Mouse (Mus musculus) liver (tissue): Measurements from ENCODE around the gene Cfap77.

Experiments
- DNase-seq: peaks from one replicate; pipeline ENCODE4 v3.0.0-alpha.2; 2020; ENCODE audit warnings: mixed read lengths

The Cfap77 gene

DNA sequence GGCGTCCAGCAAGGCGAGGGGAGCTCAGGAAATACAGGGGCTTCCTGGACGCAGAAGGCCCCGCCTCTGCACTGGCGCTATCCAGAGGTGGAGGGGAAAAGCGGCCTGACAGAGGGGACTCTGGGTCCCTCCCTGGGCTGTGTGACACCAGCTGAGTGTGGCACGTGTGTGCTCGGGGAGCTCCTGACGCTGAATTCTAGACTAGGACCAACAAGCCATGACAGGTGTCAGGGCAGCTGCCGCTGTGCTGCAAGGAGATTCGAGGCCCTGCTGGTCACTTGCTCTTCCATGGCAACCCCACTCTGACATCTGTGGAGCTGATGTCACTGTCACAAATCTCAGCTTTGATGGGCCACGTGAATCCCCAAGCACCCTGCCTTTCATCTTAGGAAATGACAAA is 60.9 kb downstream of the Cfap77 start:
- no peak for DNase-seq

DNA sequence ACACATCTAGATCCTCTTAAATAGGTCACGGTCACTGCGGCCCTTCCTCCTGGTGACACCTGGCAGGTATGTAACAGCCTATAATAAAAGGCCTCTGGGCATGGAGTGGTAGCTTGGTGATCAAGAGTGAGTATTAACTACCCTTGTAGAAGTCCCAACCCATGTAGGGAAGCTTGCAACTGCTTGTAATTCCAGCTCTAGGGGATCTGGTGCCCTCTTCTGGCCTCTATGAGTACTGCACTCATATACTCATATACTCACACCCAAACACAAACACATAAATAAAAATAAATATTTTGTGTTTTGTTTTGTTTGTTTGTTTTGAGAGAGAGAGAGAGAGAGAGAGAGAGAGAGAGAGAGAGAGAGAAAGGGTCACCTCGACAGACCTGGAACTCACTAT is 66.1 kb downstream of the Cfap77 start:
- no peak for DNase-seq

DNA sequence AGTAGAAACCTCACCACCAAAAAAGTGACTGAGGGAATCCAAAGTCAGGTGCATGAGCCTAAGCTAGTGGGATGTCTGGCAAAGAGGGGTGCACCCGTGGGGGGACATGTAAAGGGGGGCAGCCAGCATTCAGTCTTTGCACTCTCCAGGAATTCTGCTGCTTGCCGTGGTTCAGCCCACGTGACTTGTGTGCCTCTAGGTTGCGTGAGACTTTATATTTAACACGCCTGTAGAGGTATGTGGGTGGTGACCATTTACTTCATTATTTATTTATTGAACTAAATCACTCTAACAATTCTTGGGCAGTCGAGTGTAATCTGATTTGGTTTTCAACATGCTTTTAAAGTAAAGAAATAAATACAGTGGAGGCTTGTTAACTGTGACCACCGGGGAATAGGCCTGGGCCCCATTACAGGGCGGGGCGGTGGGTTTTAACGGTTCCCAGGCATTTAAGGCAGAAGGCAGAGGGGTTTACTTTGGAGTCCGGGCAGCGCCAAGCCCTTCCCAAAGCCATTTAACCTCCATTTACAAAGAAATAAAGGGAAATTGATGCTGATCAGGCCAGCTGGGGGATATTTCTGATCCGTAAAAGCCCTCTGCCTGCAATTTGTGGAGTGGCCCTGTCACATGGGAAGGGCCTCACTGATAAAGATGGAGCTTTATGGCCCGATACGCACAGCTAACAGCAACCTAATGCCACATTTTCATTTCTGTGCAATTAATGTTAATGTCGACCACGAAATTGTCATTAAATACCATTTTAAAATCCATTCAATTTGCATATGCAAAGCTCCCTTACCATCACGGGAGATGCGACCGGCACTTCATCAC is 74.6 kb downstream of the Cfap77 start:
- DNase-seq, result no peak

DNA sequence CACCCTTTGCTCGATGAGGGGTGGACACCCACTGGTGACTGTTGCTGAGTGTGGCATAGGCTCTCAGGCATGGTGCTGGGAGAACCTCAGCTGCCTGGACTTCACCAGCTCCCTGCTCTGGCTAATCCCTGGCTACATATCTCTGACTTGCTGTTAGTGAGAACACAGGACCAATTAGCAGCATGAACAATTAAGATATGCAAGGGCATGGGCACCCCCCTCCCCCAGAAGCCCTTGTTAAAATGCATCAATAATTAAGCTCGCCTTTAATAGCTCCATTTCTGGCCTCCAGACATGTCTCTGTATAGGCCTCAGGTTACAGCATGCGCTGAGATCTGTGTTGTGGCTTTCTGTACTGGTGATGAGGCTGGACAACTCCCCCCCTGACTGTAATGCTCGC is 76.4 kb downstream of the Cfap77 start:
- no peak for DNase-seq

DNA sequence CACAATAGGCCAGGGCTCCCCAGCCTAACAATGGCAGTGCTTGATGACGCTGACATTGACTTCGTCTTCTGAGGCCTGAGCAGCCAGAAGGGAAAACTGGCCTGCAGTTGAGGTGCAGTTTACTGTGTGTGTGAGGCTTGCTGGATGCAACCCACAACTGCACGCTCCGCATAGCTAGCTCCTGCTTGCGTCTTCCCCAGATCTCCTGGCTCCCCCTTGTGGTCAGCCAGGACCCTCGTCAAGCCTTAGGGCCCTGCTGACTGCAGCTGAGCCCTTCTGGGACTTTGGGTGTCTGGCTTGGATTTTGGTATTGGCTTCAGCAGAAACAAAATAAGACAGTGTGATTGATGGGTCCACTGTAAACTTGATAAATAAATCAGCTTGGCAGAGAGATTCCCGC is 78.2 kb downstream of the Cfap77 start:
- peak; percentile 75 for DNase-seq

DNA sequence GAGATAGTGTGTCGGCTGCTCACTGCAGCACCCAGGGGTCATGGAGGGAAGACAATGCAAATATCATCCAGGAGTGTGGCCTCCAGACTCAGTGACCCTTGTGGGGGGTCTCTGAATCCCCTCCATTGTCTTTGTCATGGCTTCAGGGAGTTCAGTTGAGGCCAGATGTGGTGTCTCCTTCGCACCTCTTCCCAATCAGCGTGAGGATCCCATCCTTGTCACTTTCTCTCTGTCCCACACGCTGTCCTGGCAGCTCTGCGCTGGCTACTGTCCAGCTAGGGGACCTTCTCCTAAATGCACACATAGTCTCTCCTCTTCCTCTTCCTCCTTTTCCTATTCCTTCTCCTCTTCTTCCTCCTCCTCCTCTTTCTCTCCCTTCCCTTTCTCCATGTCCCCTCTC is 79.3 kb downstream of the Cfap77 start:
- no peak for DNase-seq

DNA sequence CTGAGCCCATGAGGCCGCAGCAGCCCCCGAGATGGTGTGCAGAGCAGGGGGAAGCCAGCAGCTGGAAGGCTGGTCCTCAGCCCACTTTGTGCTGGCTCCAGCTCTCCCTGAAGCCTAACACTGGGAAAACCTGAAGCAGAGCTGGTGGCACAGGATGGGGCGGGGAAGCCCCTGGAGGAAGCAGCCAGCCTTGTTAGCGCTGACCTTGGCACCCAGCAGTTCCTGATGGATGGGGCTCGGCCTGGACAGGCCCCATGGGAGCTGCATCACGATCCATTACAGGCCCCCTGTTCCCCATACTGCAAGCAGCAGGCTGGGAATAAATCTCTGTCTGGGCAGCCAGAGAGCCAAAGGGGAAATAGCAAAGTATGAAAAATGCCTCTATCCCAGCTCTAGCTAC is 80.3 kb downstream of the Cfap77 start:
- no peak for DNase-seq

DNA sequence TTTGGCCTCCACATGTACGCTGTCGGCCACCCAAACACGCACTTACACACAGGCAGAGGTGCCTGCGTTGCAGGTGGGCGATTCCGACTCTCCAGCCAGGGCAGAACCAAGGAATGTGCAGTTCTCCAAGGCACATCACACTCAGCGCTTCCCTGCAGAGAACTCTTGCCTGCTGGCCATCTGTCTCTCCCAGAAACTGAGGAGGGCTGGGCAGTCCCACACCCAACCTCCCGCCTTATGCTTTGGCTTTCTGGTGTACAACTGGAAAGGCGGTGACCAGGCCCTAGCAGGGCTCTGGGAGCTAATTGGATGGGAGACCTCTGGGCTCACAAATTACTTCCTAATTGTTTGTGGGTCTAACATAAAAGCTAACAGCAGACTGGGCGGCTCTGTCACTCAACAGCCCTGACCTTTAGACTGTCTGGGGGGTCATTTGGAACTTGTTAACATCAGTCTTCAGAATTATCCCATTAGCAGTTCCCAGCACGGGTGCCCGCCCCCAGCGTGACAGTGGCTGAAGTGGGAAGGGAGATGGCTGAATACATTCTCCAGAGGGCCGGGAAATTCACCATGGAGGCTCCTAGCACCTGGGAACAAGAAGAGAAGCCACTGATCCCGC is 80.9 kb downstream of the Cfap77 start:
- DNase-seq, result no peak

DNA sequence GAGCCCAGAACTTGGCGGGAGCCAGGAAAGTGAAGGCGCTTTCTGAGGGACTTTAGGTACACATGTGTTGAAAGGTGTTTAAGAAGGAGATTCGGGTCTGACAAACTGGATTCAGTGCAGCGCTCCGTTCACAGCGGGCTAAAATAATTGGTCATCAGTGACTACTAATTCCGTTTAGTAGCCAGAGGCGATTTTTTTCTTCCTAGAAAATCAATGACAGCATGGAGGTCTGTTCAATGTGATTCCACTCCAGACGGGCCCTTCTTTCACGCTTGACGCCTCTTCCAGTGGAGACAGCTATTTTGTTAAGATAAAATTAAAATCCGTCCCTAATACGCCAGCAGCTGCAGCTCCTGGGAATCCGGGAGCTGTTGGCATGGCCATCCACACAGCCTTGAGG is 84.4 kb downstream of the Cfap77 start:
- DNase-seq, result no peak

DNA sequence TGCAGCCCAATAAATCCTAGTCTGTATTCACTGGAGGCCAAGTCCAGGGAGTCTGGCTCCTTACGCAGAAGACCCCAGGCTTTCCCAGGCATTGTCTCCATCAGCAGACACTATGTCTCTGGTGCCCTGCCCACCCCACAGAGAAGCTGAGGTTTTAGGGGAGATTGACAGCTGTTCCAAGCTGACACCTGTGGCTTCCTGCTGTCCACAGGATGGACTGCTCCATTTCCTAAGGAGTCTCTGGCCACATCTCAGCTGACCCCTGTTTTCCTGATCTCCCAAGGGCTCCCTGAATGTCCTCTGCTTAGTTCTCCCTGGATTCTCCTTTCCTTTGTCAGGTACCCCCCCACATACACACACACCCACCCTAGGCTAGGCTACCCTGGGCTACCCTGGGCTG is 86.6 kb downstream of the Cfap77 start:
- no peak for DNase-seq

DNA sequence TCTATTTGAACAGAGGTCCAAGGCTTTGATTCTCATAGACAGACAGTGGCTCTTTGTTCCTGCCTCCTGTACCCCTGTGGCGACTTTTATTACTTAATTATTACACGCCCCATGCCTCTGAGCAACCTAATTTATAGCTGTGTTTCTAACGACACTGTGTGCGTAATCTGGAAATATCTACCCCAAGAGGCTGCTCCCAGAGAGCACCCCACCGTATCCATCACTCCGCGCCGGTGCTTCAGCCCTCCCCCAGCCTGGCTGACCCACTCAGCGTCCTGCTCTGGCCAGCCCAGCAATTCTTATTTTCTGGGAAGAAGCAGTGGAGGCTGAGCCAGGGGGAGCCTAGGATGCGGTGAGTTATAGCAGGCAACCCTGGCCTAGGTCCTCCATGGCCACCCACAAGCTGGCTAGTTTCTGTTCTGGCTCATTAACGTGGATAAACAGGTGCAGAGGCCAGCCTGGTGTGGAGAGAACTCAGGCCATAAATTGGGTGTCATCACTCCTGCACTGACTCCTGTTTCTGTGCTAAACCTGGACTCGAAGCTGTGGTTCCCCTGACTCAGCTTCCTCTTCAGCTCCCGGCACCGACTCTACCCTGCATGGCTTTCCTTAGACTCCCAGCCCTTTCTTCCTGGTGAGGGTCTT is 88.6 kb downstream of the Cfap77 start:
- no peak for DNase-seq

DNA sequence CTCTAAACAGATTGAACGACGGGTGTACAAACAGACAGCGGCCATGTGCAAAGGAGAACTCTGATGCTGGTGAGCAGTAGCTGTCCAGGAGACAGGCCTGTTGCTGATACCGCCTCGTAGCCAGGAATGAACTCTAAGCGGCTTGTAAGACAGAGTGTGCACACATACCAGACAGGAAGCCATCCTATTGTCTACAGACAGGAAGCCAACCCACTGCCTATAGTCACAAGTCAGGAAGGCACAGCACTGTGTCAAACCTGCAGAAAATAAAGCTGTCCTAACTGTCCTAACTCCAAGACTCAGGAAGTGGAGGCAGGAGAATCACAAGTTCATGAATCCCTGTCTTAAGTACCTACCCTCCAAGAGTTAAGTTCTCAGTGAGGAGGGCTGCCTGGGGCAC is 91.3 kb downstream of the Cfap77 start:
- no peak for DNase-seq

DNA sequence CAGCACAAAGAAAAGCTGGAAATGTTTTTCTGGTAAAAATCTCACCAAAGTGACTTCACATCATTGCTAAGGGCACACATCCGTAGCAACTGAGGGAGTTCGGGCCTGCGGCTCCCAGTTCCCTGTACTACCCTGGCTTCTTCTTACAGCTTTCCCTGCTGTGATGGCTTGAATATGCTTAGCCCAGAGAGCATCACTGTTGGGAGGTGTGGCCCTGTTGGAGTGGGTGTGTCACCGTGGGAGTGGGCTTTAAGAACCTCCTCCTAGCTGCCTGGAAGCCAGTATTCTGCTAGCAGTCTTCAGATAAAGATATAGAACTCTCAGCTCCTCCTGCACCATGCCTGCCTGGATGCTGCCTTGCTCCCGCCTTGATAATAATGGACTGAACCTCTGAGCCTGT is 93.2 kb downstream of the Cfap77 start:
- DNase-seq, result no peak

DNA sequence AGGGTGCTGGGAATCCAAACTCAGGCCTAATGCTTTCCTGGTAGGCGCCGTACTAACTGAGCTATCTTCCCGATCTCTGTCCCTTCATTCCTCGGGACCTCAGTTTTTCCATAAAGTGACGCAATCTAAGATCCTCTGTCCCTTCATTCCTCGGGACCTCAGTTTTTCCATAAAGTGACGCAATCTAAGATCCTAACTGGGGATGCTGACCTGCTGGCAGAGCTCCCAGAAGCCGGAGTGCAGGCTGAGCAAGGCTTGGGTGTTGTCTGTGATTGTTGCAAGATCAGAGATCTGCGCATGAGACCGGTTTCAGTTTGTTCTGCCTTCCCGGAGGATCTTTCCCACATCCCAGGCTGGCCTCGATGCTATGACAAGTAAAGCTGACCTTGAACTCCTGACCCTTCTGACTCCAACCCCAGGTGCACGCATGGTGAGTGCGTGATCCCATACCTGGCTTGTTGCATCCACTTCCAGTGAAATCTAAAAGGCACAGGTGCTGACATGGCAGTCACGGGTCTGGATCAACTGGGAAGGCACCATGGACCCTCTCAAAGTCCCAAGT is 93.8 kb downstream of the Cfap77 start:
- no peak for DNase-seq

DNA sequence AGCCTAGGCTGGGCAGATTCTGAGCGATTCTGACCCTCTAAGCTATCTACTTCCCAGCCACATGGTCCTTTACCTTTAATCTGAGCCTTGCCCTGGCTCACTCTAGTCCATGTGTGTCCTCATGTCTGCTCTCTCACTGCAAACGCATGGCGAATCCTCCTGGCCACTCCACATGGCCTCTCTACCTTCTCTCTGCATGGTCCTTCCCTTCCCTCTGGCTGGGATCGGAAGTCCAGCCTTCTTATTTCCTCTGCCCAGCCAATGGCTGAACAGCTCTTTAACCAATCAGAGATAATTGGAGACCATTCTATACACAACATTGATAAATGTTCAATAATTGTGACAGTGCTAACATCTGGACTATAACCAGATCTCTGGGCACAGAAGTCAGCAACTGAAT is 98.0 kb downstream of the Cfap77 start:
- no peak for DNase-seq

DNA sequence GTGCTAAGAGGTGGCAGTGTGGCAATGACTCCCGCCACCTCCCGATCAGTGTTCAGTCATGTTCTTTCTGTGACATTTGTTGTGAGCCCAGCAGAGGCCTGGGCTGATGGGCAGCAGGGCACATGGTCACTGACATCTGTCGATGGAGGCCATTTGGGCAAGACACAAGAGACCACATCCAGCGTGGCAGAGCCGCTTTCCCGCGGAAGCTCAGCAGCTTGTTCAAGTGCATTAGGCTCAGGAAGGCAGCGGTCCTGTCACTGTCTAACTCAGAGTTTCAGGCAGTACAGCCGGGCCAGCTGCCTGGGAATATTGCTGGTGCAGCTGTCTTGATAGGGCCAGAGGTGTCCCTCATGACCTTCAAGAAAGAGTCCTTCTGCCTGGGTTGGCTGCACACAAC is 100.3 kb downstream of the Cfap77 start:
- no peak for DNase-seq

DNA sequence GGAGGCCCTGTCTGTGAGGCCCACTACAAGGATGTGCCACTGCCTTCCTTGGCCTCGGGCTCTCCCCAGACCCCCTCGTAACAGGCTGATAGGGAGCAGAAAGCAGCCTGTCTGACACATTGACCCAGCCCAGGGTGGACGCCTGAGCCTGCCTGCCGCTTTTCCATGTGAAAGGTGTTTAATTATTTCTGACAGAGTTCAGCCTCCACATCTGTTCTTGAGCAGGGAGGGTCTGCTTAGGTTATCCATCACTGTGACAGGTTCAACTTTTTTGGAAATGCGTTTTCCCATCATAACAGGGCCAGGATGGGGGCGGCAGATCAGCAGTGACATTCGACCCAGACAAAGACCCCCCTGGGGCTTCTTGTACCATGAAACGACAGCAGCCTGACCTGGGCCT is 101.9 kb downstream of the Cfap77 start:
- no peak for DNase-seq

DNA sequence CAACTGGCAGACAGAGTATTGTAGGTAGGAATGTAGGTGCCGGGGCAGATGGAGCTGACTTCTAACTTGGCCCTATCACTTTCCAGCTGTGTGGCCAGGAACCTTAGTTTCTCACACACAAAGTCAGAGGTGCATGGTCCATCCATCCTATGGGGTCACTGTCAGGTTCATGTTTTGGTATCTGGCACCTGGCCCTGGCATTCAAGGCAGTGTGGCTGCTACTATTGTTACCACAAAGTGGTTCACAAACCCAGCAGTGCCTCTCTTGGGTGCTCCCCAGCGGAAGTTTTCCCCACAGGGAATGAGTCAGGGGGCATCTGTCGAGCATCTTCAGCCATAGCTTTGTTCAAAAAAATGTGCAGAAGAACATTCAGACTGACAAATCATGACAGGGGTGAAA is 108.6 kb downstream of the Cfap77 start:
- DNase-seq, result no peak

DNA sequence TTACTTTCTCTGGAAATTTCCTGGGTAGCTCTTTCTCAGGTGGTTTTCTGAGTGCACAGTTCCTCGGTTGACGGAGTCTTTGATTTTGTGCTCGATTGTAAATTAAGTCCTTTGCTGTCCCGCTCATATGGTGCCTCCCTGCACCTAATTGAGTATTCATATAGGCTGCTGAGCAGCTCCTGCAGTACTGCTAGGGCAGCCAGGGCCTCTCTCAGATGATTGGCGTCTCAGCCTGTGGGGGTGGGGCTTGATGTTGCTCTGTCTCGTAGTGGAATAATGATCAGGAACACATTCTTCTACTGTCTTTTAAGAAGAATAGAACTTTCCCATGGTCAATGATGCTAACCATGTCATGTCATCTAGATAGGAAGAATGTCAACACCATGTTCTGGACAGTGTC is 109.5 kb downstream of the Cfap77 start:
- DNase-seq, result no peak

DNA sequence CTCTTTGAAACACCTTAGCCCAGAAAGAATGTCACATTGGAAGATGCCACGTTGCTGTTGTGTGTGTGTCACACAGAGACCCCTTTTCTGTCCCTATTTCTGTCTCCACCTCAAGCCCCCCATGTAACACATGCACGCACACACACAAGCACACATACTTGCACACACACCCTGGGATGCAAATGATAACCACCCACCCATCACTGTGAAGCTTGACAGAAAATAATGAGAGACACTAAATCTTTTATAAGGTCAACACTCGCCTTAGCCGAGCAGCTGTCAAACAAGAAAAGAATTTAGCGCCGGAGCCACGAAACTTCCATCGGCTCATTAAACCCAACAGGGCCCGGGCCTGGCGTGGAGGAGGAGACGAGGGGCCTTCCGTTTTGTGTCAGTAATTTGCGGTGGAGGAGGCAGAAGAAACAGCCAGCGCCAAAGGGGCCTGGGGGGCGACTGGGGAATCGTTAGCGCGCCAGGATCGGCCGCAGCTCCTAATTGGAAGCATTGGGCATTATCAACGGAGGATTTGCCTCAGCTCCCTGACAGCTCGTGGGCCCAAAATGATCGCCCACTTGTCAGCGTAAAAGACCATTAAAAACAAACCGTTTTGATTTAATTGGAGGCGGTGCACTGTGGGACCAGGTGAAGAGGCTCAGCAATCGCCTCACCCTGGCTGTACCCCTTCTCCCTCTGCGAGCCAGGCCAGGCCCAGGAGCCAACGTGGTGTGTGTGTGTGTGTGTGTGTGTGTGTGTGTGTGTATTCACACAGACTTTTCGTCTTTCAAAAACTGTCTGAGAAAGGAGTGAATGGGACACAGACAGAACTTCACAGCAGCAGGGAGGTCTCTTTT is 111.0 kb downstream of the Cfap77 start:
- DNase-seq, result no peak

DNA sequence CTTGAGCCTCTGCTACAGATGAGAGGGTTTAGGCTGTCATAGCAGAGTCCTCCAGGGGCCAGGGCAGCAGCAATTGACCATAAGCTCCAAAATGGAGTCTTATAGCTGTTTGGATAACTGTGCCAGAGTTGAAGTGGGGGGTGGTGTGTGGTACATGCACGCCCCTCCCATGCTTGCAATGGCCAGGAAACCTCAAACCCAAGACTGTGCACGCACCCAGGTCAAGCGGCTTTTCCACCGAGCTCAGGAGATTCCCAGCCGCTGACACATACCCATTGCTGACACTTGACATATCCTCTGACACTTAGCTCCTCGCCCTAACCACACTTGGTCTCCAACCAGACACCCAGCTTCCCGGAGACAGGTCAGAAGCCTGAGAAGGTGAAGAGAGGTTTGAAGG is 115.9 kb downstream of the Cfap77 start:
- DNase-seq, result no peak

DNA sequence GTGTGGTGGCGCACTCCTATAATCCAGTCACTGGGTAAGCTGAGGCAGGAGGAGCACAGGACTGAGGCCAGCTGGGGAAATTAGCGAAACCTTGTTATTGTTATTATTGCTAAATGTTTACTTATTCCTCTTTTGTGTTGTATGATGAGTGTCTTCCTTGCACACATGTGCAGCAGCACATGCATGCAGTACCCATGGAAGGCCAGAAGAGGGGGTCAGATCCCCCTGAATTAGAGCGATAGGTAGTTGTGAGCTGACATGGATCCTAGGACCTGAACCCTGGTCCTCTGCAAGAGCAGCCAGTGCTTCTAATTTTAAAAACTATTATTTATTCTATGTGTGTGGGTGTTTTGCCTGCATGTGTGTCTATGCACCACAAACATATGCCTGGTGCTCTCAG is 124.3 kb downstream of the Cfap77 start:
- no peak for DNase-seq

DNA sequence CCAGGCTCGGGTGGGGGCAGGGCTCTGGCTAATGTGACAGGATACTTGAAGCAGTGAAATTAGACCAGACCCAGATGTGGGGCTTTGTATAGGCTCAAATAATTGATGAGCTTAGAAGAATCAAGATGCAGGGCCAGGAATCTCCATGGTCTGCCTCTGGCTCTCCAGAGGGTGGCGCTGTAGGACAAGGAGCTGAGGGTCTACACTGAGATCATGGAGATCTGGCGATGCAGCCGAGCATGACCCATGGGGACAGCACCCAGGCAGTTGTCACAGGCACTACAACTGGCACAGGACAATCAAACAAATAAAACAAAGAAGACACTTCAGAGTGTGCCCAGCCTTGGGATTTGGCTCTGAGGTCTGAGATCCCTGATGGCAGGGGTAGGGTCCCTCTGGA is 131.0 kb downstream of the Cfap77 start:
- DNase-seq, result peak; percentile 67
